Mouse (Mus musculus) right cerebral cortex, postnatal 14 days (tissue): Measurements from ENCODE around the gene Gpld1.
"Not testable (repeated sequence)": the region's sequence is repeated elsewhere in the genome, so short reads cannot be mapped to it uniquely, and the experiment has no call there.

ENCODE experiments used
- DNase-seq: peaks from one replicate; pipeline ENCODE4 v3.0.0; 2022

The Gpld1 gene

GRCm38 (mm10) chr13:24948870-24949269, 5.9 kb downstream of the Gpld1 start:
- no peak for DNase-seq

- DNase-seq: no peak
These were observed 9.7 kb downstream of the Gpld1 start for GRCm38 (mm10) chr13:24952659-24953058.

- DNase-seq: no peak
These were observed 12.1 kb downstream of the Gpld1 start for GRCm38 (mm10) chr13:24955091-24955490.

GRCm38 (mm10) chr13:24955500-24955899, 12.5 kb downstream of the Gpld1 start:
- DNase-seq: no peak

- no peak for DNase-seq
These were observed 15.7 kb downstream of the Gpld1 start for GRCm38 (mm10) chr13:24958671-24959070.

- DNase-seq: no peak
These were observed 17.1 kb downstream of the Gpld1 start for GRCm38 (mm10) chr13:24960084-24960483.

- DNase-seq: no peak
These were observed 19.2 kb downstream of the Gpld1 start for GRCm38 (mm10) chr13:24962119-24962518.

DNA sequence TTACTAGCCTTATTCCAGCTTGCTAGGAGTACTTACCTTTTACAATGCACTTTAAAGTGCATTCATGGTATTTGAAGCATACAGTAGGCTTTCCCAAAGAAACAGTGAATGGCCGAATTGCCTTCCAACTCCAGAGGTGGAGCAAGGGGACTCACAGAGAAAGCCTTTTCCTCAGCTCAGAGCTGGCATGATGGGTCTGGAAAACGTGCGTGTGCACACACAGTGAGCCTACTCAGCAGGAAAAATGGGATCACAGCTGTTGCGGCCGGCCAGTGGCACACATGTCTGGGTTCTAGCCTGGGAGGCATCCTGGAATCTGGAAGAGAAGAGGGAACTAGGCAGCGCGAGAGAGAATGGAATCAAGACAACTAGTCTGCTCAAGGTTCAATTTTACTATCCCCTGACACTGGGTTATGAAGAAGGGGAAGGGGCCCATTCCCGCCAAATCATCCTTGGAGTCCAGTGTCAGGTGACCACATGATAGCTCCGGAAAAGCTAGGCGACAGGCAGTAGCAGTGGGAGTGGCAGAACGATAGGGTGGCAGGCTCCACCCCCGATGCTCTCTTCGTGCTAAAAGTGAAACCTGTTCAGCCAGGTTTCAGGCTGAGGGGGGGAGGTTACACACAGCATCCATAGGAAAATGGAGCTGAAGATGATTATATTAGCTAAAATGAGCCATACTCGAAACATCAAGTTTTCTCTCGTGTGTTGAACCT, 22.3 kb downstream of the Gpld1 start:
- no peak for DNase-seq

DNA sequence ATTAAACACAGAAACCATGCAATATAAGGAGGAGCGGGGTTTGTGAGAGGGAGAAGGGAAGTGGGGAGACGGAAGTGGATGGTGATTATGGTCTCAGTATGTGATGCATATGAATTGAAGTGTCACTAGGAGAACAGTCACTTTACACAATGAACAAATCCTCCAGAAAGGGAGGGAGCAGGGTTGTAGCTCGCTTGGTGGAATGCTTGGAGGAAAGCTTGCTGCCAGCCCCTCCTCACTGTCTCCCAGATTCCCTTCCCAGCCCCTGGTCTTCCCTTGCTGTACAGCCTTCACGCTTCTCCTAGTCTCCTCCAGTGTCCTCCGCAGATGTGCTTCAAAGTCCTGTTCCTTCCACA, 22.9 kb downstream of the Gpld1 start:
- DNase-seq: no peak

- DNase-seq: not testable (repeated sequence)
These were observed 28.8 kb downstream of the Gpld1 start for GRCm38 (mm10) chr13:24971776-24972175.

DNA sequence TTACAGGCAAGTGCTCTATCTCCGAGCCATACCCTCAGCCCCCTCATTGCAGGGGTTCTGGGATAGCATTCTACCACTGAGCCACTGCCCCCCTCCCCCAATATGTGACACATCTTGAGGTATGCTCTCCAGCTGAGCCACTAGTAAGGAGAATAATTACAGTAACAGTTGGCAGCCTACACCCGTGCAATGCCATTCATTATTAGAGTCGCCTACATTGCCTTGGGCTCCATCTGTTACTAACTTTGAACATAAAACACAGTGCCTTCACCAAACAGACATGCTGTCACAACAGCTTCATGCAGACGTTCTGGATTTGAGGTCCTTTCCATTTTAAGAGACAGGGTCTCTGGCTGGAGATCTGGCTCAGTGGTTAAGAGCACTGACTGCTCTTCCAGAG, 33.4 kb downstream of the Gpld1 start:
- DNase-seq: no peak

- no peak for DNase-seq
These were observed 34.9 kb downstream of the Gpld1 start for GRCm38 (mm10) chr13:24977820-24978342.

DNA sequence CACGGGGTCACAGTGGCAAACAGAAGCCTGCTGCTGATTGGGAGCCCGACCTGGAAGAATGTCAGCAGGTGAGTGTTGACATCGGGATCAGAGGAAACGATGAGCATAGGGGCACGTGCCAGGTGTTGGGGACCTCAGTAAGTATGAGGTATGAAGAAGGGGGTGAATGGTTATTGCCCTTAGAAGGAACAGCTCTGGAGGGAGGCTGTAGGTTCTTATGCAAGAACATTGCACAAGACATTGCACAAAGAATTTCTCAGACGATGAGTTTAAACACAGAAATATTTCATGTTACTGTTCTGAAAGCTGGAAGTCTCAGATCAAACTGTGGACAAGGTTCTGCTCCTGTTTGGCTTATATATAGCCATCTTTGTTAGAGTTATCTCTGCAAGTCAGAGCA, 38.1 kb downstream of the Gpld1 start:
- no peak for DNase-seq

DNA sequence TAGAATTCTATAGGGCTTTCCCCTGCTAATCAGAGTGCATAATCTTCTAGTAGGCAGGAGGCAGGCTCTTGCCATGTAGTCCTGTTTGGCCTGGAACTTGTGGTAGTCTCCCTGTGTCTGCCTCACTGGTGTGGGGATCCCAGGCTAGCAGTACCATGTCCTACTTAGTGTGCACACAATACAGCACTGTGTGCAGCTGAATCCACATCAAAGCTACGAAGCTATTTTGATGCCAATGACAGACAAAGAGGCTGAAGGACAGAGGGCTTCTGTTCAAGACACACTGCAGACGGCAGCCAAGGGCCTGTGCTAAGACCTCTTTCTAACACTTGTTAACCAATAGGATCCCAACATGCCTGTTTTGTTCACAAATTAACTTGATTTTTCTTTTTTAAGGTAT, 42.5 kb downstream of the Gpld1 start:
- no peak for DNase-seq

DNA sequence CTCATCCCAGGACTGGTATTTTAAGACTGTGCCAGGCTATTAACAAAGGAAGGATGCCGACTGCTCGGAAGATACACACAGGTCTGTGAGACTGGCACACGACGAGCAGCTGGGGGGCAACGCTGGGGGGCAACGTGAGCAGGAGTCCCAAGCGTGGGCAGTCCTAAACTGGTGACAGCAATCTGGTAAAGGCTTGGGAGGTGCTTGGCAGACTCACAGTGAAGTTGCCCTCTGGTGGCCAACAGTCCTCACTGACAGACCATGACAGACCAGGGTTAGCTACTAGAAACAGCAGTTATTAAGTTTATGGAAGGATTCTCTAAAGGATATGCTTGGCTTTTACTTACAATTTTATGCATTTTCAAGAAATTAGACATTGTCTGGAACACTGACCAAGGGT, 45.4 kb downstream of the Gpld1 start:
- DNase-seq: peak; percentile 74

GRCm38 (mm10) chr13:24989006-24989405, 46.1 kb downstream of the Gpld1 start:
- DNase-seq: no peak

DNA sequence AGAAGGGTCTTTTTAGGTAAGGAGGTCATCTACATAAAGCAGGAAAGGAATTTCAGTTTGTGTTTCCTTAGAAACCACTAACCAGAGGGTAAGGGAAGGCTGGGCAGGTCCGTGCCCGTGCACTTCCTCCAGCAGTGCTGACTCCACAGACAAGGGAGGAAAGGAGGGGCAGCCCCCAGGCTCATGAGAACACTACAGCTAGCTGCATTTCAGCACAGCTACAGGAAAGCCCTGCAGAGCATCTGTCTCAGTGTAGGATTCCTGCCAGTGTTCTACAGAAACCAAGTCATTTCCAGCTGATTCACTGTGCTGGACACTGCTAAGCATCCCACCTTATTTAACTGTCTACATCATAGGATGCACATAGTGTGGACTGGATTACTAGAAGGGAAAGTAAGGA, 50.2 kb downstream of the Gpld1 start:
- no peak for DNase-seq

DNA sequence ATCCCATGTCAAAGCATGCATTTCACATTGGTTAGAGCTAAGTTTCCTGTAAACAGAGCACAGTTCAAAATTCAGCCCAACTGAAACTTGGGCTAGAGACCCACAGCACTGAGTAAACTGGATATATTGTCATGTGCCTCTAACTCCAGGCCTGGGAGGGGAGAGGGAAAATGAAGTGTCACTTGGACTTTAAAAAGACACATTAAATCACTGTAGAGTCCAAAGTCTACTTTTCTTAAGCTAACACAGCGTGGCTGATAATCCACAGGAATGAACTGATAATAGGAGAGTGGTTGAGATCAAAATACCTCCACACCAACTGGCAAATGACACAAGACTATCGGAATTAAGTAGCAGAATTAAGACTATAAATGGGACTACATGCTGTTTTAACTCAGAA, 56.6 kb downstream of the Gpld1 start:
- no peak for DNase-seq

GRCm38 (mm10) chr13:25002965-25003364, 60.0 kb downstream of the Gpld1 start:
- DNase-seq: no peak

DNA sequence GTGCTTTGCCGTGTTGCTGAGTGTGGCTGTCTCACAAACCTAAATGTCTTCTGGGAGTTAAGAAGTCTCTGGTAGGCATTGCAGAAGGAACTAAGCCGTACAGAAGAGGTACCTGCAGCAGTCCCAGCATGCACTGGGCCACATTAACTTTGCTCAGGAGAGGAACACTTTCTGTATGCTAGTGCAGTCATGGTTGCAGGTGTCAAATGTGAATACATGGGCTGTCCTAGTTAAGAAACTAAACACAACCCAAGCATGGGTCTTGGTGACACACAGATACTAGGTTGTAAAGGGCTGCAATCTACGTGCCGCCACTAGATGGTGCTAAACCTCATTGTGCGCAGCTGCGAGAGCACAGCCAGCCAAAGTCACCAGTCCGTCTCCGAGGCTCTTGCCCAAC, 64.2 kb downstream of the Gpld1 start:
- DNase-seq: peak; percentile 62

DNA sequence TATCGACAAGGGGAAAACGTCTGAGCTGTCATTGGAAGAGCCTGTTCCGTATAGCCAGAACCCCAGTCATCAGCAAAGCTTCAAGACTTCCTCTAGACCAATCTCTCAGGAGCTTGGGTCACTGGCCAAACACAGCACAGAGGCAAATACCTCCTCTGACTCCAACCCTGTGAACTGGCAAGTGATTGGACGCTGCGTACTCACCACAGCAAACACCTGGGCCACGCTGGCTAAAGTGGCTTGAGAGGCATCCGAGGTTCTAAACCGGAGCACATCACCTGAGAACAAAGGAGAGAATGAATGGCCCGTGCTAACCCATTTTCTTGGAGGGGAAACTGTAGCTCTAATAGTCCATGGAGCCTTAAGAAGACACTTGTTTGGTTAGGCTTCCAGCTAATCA, 75.4 kb downstream of the Gpld1 start:
- DNase-seq: no peak

DNA sequence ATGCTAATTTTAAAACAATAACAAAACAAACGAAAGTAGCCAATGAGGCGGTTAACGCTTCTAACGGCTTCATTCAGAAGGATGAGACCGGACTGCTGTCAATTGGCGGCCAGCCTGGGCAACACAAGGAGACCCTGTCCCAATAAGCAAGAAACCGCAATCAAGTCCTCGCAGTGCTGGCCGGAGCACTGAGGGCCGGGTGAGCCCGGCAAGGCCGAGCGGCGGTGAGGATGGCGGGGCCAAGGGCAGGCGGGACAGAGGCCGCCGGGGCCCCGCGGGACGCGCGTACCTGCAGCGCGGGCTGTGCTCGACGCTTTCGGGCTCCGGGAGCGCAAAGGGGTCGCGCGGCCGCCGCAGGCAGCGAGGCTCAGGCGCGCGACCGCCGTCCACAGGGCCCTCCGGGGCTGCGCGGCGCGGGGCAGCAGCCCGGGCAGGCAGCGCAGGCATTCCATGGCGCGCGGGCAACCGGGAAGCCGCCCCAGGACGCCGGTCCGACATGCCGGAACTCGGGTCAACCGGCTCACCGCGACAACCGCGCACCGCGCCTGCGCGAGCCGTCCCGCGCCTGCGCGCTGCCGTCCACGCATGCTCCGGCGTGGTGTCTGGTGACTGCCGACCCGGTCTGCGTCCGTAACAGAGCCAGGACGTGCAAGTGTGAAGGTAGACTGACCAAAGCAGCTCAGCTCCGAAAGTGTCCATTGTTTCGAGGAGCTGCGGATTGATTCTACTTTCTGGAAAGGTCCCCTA, 77.0 kb downstream of the Gpld1 start, which contains the start of gene Mrs2:
Gene Mrs2, minus strand, starts transcription at position 587 of the 747 bp plus-strand sequence.
- peak; percentile 82 for DNase-seq

DNA sequence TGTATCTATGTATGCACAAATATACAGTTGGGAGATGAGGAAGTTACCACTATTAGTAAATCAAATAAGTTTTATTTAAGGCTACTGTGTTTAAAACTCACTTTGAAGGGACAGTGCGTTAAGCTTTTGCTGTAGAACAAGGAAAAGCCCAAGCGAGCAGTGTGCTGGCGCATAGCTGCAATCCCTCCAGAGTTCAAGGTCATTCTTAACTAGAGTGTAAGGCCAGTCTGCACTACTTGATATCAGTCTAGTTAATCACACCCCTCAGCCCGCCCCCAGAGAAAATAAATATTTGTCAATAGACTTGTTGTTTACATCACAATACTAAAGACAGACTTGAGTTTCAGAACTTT, 77.6 kb downstream of the Gpld1 start:
- no peak for DNase-seq

- no peak for DNase-seq
These were observed 79.4 kb downstream of the Gpld1 start for GRCm38 (mm10) chr13:25022386-25022785.
